Mouse (Mus musculus) left cerebral cortex, adult 6 months (tissue): ENCODE results near the gene Dnajc15. TPM values are rescaled to one million over a fixed set of nuclear protein-coding genes. Genes with fewer than 3 reads are reported as not detected.

Source experiments
- long read RNA-seq, 2 experiments: library from polyadenylated mRNA; unstranded; transcript quantifications; one replicate each; pipeline ENCODE4 v2.0.0; 2019 to 2020
- polyA plus RNA-seq: library from polyadenylated mRNA; unstranded; fragments of <200 nt; fragmentation: Nextera tagmentation; gene quantifications from 2 replicates; pipeline ENCODE4 v1.2.3, GENCODE M21; 2021

Dnajc15 gene
- 109 and 147 TPM in 2 replicates for polyA plus RNA-seq
- long read RNA-seq, experiment 1, full-length matches to known transcripts = 98 of 130 reads
- long read RNA-seq, experiment 1, partial matches to known transcripts = 3 of 130 reads
- long read RNA-seq, experiment 1, other reads (novel, unspliced or antisense) = 29 of 130 reads
- long read RNA-seq, experiment 2, full-length matches to known transcripts = 109 of 122 reads
- long read RNA-seq, experiment 2, partial matches to known transcripts = 3 of 122 reads
- long read RNA-seq, experiment 2, other reads (novel, unspliced or antisense) = 10 of 122 reads

GRCm38 (mm10) chr14:77874304-77875241 lies at the start of gene Dnajc15:
Dnajc15 (minus strand) TSS chr14:77875125.

GRCm38 (mm10) chr14:77904171-77904762 lies 29.3 kb upstream of the Dnajc15 start, which contains the start of gene Epsti1:
Epsti1 (plus strand) TSS chr14:77904239.

Other genes starting within 250 kb of the Dnajc15 start
- gene Epsti1, start 29.1 kb upstream of the Dnajc15 start, polyA plus RNA-seq = 0.79 and 0.97 TPM in 2 replicates
- gene Fam216b, start 213.9 kb upstream of the Dnajc15 start, polyA plus RNA-seq = 0.51 and 0.53 TPM in 2 replicates